Mouse (Mus musculus): ENCODE measurements around the gene Vezf1.

The Vezf1 gene

DNA sequence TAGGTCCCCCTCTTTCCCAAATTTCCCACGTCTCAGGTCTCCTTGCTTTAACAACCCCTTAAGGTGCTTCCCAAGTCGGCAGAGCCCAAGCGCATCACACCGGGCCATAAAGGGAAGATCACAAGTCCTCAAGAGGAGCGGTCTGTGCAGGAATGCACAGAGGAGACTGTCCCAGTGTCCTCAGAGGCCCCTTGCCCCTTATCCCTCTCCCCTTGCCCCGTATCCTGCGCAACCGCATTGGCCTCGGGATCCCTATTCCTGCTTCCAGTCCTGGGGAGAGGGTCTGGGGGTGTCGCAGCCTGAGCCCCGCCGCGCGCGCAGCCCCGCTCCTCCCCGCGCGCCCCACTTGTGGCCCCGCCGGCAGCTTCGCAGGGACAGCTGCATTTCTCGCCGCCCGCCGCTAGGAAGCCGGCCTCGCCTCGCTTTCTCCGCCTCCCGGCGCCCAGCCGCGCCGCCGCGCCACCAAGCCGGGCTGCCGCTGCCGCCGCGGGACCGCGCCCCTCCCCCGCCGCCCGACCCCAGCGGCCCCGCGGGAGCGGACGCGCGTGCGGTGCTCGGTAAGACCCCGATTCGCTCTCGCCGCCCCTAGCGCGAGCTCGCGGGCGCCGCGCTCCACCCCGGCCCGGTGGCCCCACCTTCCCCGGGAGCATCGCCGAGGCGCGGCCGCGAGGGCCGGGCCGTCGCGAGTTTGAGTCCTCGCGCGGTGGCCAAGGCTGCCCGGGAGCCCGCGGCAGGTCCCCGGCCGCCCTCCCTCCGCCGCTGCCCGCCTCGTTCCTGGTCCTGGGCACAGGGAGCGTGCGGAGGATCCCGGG, 30.9 kb downstream of the Vezf1 start:
- DNase-seq, result peak; percentile 86

DNA sequence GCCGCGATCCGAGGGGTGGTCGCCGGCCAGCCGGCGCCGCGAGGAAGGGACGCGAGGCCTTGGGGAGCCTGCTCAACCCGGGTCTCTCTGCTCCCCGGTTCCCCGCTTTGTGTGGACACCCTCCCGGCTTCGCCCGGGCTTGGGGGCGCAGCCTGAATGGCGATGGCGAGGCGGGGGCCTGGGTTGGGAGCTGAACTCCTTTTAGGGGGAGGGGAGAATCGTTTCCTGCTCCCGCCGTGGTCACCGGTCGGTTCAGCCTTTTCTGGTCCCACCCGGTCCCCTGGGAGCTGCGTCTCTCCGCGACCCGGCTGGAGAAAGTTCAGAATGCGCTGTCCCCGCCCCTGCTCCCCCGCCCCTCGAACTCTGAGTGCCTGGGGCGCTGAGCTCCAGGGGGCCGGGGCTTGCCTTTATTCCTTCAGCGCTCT, 31.5 kb downstream of the Vezf1 start:
- peak; percentile 92 for DNase-seq

DNA sequence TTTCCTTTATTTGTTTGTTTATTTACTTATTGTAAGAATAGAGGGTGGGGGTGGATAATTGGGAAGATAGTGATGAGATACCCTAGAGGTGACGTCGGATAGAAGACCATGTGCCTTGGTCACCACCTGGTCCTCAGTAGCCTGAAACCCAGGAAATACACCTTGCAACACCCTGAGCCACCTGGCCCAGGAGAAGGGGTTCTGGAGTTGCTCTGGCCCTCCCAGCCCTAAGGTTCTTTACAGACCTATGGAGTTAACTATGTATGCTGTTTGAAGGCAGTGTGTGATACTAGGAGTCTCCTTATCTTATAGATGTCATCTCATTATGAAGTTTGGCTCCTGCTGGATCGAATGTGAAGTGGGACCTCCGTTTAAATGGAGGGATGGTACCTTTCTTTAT, 32.1 kb downstream of the Vezf1 start:
- no peak for DNase-seq

DNA sequence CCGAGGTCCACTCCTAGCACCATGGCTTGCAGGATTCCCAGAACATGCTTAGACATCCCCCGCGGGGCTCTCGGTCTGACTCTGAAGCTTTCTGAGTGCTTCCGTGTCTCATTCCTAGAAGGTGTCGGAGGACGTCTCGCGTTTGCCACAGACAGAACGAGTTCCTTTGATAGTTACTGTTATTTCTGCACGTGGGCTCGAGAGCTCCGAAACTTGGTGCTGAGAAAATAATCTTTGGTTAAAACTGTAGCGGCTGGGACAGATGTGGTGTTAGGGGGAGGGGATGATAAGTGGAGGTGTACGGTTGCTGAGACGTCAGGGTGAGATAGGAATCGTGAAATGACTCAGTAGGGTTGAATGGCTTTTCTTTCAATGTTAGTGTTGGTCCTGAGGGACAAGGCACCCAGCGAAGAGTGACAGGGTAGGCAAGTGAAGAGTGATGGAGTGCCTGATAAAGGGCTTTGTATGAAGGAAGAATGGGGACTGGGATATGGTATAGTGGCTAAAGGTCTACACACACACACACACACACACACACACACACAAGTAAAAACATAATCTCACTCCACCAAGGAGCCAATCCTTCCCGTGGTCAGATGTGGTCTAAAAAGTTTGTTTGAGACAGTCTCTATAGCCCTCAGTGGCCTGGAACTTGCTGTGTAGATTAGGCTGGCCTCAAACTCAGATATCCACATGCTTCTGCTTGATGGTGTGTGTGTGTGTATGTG, 35.3 kb downstream of the Vezf1 start:
- DNase-seq, result no peak

DNA sequence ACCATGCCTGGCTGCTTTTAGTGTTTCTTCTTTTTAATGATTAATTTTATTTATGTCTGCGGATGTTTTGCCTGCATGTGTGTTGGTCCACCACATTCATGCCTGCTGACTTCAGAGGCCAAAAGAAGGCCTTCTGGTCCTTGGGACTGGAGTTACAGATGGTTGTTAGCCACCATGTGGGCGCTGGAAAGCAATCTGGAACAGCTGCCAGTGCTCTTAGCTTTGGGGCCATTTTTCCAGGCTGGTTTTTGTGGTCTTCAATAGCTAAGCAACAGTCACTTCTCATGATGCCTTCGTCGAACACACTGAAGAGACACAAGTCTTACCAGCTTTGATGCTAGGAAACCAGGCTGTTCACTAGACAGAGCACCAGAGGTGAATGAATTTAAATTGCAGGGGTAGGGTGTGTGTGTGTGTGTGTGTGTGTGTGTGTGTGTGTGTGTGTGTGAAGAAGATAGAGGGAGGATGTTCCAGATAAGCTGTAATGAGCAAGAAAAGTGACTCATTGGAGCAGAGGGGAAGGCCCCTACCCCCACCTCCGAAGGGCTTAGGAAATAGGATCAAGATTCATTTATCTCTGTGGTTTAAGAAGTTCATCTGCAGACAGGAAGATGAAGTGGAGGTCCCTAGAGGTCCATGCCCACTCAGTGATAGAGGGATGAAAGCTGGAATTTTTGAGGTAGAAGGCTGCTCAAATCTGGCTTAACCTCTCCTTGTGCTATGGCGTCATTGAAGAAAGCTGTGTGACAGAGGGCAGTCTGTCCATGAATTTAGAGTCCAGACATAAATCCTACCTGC, 37.6 kb downstream of the Vezf1 start:
- DNase-seq, result no peak

DNA sequence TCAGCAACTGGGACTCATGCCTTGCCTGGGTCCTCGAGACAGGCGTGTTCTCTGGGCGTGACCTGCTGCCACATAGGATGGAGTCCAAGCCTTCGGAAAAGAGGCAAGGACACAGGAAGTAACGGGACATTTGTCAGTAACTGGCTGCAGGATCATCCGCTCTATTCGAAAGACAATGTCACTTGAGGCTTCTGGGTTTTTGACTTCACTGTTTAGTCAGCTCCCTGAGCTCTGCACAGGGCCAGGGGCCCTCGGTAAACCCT, 38.1 kb downstream of the Vezf1 start:
- DNase-seq, result no peak

DNA sequence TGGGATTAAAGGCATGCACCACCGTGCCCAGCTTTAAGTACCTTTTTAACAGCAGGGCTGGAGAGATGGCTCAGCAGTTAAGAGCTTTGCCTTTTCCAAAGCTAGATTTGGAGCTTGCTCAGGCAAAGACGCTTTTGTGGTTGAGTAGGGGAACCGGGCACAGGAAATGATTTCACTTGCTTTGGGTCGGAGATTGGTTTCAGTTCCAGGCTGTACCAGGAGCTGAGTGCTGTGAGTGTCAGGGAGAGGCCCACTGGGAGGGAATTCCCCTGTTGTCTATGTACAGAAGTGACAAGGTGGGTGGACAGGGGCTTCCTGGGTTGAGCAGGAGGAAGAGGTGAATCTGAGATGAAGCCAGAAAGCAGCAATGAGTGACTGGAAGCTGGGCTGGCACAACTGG, 39.3 kb downstream of the Vezf1 start:
- DNase-seq, result no peak

DNA sequence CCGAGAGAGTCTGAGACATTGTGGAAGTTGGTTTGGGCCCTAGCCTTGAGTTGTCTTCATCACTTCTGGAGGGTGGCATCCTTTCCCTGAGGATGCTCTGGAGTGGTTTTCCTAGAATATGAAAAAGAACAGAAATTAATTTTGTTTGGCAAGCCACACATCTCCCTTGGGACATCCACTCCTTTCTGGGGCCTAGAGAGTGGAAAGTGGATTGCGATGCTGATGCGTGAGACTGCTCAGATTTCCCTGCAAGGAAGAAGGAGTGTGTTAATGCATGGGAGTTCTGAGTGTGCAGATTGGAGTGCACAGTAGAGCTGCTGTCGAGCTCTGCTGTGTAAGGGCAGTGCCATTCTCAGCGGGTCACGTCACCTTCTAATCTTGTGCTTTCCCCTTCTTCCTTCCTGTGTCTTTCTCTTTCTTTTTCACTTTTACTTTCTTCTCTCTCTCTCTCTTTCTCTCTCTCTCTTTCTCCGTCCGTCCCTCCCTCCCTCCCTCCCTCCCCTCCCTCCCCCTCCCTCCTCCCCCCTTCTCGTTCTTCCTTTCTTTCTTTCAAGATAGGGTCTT, 42.0 kb downstream of the Vezf1 start:
- DNase-seq, result no peak

DNA sequence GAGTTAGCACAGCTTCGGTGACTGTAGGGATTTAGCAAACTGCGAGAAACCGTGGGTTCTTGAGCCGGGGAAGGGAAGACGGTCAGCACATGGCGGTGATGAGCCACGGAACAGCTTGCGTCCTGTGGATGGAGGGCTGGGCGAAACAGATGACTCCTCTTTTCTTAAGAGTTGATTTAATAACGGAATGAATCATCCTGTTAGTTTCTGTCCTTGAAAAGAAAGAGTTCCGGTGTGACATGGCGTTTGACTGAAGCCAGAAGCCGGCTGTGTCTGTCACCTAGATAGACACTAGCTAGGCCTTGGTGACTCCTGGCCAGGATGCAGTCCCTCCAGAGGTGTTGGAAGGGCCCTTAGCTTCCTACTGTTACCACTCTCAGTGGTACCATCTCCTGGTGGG, 44.0 kb downstream of the Vezf1 start:
- DNase-seq, result no peak

DNA sequence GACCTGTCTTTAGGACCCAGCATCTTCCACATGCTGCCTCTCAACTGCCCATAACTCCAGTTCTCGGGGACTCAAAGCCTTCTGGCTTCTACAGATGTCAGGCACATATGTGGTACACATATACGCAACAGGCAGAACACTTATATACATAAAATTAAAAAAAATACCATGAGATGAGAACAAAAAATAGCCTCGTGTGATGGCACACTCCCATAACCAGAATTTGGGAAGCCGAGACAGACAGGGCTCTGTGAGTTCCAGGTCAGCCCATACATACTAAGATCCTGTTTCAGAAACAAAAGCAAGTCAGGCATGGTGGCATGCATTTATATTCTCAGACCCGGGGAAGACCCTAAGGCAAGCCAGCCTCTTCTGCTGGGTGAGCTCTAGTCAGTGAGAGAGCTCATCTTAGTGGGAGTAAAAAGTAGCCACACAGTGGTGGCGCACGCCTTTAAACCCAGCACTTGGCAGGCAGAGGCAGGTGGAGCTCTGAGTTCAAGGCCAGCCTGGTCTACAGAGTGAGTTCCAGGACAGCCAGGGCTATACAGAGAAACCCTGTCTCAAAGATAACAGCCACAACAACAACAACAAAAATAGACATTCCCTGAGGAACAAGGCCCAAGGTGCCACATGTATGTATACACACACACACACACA, 44.7 kb downstream of the Vezf1 start:
- DNase-seq, result no peak

DNA sequence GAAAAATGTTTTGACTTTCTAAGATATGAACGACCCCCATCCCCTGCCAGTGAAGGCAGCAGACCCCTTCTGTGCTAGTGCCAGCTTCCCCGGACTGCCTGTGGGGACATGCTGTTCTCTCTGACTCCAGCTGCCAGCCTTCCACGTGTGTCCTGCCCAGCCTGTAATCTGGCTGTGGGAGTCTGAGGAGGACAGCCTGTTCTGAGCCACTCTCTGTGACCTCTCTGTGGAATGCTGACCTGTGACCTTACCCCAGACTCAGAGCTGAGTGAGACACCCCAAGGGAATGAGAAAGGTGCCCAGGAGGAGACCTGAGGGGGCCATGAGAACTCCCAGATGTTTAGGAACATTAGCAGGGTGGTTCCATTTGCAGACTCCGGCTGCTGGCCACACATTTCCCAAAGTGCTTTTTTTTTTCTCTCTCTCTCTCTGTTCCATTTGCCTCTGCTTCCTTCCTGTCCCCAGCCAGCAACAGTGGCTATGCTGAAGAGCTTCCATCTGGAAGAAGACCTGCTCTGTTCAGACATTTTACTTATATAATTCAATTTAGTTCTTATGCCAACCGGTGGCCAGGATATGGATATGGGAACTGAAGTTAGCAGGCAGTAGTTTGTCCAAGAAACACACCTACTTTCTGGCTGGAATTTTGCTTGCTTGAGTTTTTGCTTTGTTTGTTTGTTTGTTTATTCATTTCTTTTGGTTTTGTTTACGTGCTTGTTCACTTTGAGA, 45.6 kb downstream of the Vezf1 start:
- peak; percentile 70 for DNase-seq

DNA sequence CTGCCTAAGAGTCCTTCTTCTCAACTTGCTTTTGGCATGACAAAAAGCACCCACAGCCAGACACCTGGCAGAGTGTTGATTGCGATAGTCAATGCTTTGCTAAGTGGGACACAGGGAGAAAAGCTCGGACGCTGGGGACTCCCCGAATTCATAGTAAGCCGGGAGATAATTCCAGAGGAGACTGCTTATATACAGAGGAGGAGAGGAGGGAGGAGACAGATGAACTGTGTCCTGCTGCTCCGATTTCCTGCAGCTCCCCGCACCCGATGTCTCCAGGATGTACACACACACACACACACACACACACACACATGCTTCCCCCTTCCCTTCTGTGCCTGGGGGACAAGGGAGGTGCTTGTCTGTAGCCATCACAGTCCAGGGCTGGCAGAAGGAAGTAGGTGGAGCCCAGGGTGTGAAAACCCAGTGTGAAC, 46.8 kb downstream of the Vezf1 start:
- DNase-seq, result peak; percentile 82

DNA sequence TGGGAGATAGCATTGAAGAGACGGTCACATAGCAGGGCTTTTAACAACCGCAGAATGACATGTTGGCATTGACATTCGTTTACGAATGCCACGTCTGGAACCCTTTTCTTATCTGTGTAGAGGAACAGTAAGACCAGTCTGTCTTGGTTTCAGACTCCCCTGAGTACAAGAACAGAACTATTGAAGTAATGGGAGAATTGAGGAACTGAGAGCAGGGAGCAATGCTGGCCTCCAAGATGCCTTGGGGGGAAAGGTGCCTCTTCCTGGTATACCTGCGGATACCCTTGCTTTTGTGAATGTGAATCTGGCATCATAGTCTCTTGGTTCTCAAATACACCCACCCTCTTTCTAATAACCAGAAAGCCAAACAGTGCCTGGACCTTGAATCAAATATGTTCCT, 48.5 kb downstream of the Vezf1 start:
- no peak for DNase-seq

DNA sequence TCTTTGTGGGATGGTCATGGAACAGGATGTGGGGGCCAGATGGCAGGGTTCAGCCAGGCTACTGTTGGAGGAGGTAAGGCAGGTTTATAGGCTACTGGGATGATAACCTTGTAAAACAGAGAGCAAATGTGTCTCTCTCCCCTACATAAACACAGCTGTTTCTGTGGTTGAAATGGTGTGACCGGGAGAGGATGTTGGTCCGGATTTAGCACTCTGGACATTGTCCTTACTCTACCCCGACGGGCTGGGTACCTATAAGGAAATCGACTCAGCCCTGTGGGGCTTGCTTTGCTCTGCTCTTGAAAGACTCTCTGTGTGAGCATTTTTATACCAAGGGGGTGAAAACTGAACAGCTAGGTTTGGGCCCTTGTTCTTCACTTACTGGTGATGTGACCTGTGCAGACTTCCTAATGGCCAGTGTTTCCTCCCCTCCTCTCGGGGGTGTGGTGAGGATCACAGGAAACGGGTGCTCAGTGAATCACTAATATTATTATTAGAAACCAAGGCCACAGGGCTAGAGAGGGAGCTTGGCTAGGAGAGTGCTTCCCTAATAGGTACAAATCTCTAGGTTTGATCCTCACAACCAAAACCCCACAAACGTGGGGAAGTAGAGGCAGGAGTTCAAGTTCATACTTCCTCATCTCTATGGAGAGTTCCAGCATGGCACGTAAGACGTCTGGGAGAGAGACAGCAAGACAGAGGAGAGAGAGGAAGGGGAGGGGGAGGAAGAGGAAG, 49.4 kb downstream of the Vezf1 start:
- DNase-seq, result peak; percentile 65

DNA sequence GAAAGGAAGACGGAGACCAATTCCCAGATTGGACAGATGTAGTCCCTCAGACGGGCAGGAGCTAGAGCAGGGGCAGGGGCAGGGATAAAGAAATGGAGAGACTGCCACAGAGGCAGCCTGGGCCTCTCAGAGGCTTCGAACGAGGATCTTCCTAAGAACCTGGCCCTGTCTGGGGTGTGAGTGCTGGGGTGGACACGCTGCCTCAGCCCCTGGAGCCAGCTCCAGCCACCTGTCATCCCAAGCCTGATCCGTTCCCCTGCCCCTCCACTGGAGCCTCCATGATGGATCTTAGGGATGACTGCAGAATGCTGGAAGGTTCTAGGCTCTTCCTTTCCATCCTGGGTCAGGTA, 50.0 kb downstream of the Vezf1 start:
- DNase-seq, result peak; percentile 29

DNA sequence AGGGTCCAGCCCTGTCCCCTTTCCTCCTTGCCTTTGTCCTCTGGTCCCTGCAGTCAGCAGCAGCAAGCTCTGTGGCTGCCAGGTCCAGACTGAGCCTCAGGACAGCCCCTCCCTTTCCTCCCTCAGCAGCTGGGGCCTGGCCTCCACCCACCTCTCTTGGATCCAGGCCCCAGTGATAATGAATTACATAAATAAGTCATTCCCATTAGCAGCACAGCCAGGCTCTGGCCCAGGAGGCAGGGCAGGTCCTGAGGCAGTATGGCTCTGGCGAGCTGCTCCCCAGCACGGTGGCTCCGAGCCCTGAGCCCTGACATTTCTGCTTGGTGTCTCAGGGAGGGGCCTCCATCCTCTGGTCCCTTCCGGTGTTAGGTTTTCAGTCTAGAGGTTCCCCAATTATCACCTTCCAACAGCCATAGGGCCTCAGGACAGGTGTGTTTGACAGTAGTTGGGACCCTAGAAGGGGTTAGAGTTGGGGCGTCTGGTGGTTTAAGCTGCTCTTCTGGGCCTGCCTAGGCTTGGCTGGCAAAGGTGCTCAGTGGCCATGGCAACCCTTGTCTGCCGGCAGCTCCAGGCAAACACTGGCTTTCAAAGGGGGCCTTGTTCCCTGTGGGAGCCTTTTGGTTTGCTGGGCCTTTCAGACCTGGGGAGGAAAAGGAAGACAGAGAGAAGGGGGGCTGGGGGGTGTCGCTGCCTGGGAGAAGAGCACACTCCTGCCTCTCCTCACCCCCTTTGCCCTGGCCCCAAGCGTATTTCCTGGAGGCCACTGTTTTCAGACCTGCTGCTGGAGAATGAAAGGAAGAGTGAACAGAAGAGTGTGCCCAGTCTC, 51.0 kb downstream of the Vezf1 start:
- peak; percentile 89 for DNase-seq

DNA sequence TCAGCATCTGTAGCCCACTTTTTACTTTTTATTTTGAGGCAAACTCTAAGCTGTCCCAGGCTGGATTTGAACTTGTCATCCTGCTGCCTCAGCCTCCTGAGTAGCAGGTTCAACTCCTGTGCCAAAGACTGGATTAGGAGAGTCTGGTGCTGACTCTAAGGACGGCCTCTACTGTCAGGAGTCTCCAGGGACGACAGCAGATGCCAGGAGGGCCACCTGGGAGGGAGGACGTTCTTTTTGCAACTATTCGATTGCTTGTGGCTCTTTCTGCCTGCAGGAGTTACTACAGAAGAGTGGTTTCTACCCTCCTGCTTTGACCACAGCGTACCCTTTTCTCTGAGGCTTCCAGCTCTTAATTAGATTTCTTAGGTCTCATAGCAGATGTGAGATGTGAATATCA, 54.5 kb downstream of the Vezf1 start:
- DNase-seq, result no peak

DNA sequence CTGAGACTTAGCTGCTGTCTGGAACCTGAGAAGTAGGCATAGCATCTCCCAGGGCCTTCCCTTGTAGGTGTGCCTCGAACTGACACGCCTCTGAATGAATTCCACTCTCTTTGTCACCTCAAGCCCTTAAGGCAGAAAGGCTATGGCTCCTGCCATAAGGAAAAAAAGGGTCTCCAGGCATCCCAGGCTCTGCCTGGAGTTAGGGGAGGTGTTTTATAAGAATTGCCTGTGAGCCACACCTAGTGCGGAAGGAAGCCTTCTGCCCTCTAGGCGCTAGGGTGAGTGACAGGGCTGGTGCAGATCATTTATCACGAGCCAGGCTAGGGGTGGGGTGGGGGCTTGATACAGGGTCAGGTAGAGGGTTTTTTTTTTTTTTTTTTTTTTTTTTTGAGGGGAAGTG, 54.9 kb downstream of the Vezf1 start:
- DNase-seq, result no peak

DNA sequence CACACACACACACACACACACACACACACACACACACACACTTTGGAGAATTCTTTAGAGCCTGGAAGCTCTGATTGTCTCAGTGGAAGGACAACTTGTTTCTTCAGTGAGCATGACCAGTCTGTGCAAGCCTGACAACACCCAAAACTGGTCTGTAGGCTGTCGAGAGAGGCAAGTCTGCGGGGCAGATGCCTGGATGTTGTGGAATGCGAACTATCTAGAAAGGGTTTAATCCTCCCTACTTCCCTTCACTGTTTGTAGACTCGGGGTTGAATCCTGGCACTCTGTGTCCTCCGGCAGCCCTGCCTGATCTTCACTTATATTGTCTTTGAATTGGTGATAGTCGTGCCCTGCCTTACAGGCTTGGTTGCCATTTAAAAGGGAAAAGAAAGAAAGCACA, 55.7 kb downstream of the Vezf1 start:
- DNase-seq, result no peak

DNA sequence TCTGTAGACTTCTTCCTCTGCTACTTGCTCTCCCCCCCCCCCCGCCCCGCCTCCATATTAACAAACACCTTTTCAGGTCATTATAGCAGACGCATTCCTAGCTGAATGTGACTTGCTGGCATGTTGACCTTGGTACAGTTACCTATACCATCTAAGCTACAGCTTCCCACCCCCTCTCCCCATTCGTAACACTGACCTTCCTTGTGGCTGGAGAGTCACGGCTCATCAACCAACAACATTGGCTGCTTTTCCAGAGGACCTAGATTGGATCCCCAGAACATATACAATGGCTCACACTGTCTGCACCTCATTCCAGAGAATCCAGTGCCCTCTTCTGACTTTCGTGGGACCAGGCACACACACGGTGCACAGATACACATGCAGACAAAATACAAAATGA, 57.4 kb downstream of the Vezf1 start:
- DNase-seq, result no peak

DNA sequence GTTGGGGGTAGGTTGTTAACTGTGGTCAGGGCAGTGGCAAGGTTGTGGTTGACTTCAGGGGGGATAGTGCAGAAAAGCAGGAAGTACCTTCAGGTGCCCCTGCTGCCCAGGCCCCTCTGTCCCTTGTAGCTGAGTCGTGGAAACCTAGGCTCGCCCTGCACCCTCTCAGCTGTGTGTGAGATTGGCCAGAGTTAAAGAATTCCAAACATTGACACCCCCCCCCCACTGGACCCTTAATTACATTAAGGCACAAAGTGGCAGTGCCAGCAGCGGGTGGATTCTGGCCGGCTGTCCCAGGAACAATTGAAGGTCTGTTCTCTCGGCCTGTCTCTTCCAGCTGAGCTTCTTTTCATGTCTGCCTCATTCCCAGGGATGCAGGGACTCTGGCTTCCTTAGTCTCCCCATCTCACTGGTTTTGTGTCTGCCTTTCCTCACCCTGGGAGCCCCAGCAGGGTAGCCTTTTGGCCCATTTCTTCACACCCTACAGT, 58.3 kb downstream of the Vezf1 start:
- no peak for DNase-seq

Data from kidney, postnatal 14 days (tissue).